8 mouse cellular contexts compared by ENCODE assay signal in the genomic region with DNA sequence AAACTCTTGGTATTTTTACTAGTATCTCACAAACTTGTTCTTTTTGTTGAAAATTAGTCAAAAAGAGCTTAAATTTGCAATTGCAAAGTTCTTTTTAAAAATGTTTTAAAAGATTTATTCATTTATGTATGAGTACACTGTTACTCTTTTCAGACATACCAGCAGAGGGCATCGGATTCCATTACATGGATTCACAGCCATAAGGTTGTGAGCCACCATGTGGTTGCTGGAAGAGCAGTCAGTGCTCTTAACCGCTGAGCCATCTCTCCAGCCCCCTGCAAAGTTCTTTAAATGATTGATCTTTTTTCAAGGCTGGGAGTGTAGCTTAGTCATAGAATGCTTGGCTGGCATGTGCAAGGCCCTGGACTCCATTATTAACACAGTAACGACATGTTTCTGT. TPM values are rescaled to one million over a fixed set of nuclear protein-coding genes. Genes with fewer than 3 reads are reported as not detected.
DNase-seq lines count a peak whose midpoint lies in the region; ATAC-seq lines count a peak whose summit lies in the region.

No protein-coding gene starts in this region.

- peak; percentile 19 for DNase-seq in cerebellum, adult 9-11 months
- peak; percentile 49 for DNase-seq in 3134 (ENCODE audit: extremely low read depth, insufficient read length, low spot score)
- DNase-seq in T-cell, adult 2 months (ENCODE audit: low spot score) = peak; percentile 28
- DNase-seq in ovary, postnatal 10 days (ENCODE audit: low spot score) = no peak
- no peak for DNase-seq in urinary bladder, postnatal 25 days (ENCODE audit: low spot score)

- H3K4me2 ChIP-seq in hindbrain, embryonic 12.5 days (replicated peaks) = no peak overlapping the region

- ATAC-seq in cerebellum, adult (ENCODE audit: insufficient number of reproducible peaks, low FRiP score, low TSS enrichment) = no peak
- ATAC-seq in hindbrain, embryonic 12.5 days (ENCODE audit: low FRiP score) = 0 out of 2 replicates have a peak, but pooled peaks have one; percentile 57
- peak; percentile 72 for ATAC-seq in megakaryocyte, adult 5-6 weeks (ENCODE audit: poor library complexity, severe bottlenecking)

- no peak overlapping the region for H3K4me3 ChIP-seq in hindbrain, embryonic 12.5 days

- WGBS in hindbrain, embryonic 12.5 days = 66% methylated on average over 3 of the region's 3 CpGs

- no peaks in the 10 kb centered on the region for H3K27me3 ChIP-seq in hindbrain, embryonic 12.5 days

- no peaks in the 10 kb centered on the region for H3K9me3 ChIP-seq in hindbrain, embryonic 12.5 days (replicated peaks)

- H3K9ac ChIP-seq in hindbrain, embryonic 12.5 days = no peak overlapping the region

- peaks cover 11% of the 10 kb centered on the region for H3K4me1 ChIP-seq in hindbrain, embryonic 12.5 days

- H3K36me3 ChIP-seq in hindbrain, embryonic 12.5 days = peaks cover 88% of the 10 kb centered on the region

- no peak overlapping the region for H3K27ac ChIP-seq in hindbrain, embryonic 12.5 days

RNA-seq across cellular contexts. Expression of gene Mcts2, which starts 8.5 kb away (rescaled TPM):
- polyA plus RNA-seq in hindbrain, embryonic 12.5 days (2016; fragmentation: Nextera tagmentation; extraction: Ambion mirVana) = 34.9 and 40.5 TPM in 2 replicates
- total RNA-seq in megakaryocyte, adult 5-6 weeks (2015) = 8.4 and 9.3 TPM in 2 replicates
- 7.1 and 8.3 TPM in 2 replicates for total RNA-seq in megakaryocyte, adult 5-6 weeks (2017)

RNA-seq across cellular contexts. Expression of gene H13, which starts 9.0 kb away (rescaled TPM):
- 153 and 157 TPM in 2 replicates for polyA plus RNA-seq in hindbrain, embryonic 12.5 days (2016; fragmentation: Nextera tagmentation; extraction: Ambion mirVana)
- total RNA-seq in megakaryocyte, adult 5-6 weeks (2015) = 165 and 166 TPM in 2 replicates
- total RNA-seq in megakaryocyte, adult 5-6 weeks (2017) = 100 and 109 TPM in 2 replicates

RNA-seq across cellular contexts. Expression of gene Rem1, which starts 51.6 kb away (rescaled TPM):
- polyA plus RNA-seq in hindbrain, embryonic 12.5 days (2016; fragmentation: Nextera tagmentation; extraction: Ambion mirVana) = 0.72 and 0.82 TPM in 2 replicates
- 8.9 and 10.2 TPM in 2 replicates for total RNA-seq in megakaryocyte, adult 5-6 weeks (2015)
- 9.0 and 15.4 TPM in 2 replicates for total RNA-seq in megakaryocyte, adult 5-6 weeks (2017)

RNA-seq across cellular contexts. Expression of gene Defb25, which starts 55.4 kb away (rescaled TPM):
- polyA plus RNA-seq in hindbrain, embryonic 12.5 days (2016; fragmentation: Nextera tagmentation; extraction: Ambion mirVana) = not detected in 2 replicates
- total RNA-seq in megakaryocyte, adult 5-6 weeks (2015) = not detected in 2 replicates
- total RNA-seq in megakaryocyte, adult 5-6 weeks (2017) = not detected in 2 replicates

RNA-seq across cellular contexts. Expression of gene Id1, which starts 57.7 kb away (rescaled TPM):
- 157 and 159 TPM in 2 replicates for polyA plus RNA-seq in hindbrain, embryonic 12.5 days (2016; fragmentation: Nextera tagmentation; extraction: Ambion mirVana)
- total RNA-seq in megakaryocyte, adult 5-6 weeks (2015) = 28.4 and 48.3 TPM in 2 replicates
- 35.0 and 40.1 TPM in 2 replicates for total RNA-seq in megakaryocyte, adult 5-6 weeks (2017)

Comparison
In these comparisons a context has a peak if more than half of its experiments do, and no peak if none do; other contexts are left out.
1. DNase-seq: peak in cerebellum, adult 9-11 months (single experiment), 3134 (single experiment) and T-cell, adult 2 months (single experiment); none in ovary, postnatal 10 days (single experiment) and urinary bladder, postnatal 25 days (single experiment).